Mouse (Mus musculus) olfactory bulb, adult 2 months (tissue): ENCODE data around the gene Gm11172. TPM values are rescaled to one million over a fixed set of nuclear protein-coding genes. Genes with fewer than 3 reads are reported as not detected.
"Not testable (repeated sequence)": the region's sequence is repeated elsewhere in the genome, so short reads cannot be mapped to it uniquely, and the experiment has no call there.

Experiments used
- H3K27ac ChIP-seq: fragments of 200-500 bp; 2 replicates; pipeline ENCODE4 v1.5.1; 2012; ENCODE audit warnings: low read depth, low read length; ENCODE audit not compliant: insufficient read depth
- H3K4me1 ChIP-seq: fragments of 200-500 bp; 2 replicates; pipeline ENCODE4 v1.6.1; 2012; ENCODE audit warnings: low read length; ENCODE audit not compliant: control insufficient read depth, insufficient read depth
- H3K4me3 ChIP-seq: fragments of 200-500 bp; 2 replicates; pipeline ENCODE4 v1.5.1; 2012; ENCODE audit warnings: mild to moderate bottlenecking, low read depth, low read length, moderate library complexity; ENCODE audit not compliant: insufficient read depth
- CTCF ChIP-seq: fragments of 200-500 bp; IDR thresholded peaks from 2 replicates; pipeline ENCODE4 v1.5.1; 2012; ENCODE audit warnings: low read depth, mild to moderate bottlenecking, low read length, moderate library complexity; ENCODE audit not compliant: insufficient read depth
- POLR2A ChIP-seq: fragments of 200-500 bp; IDR thresholded peaks from 2 replicates; pipeline ENCODE4 v1.6.1; 2012; ENCODE audit warnings: mild to moderate bottlenecking, low read depth, low read length, moderate library complexity; ENCODE audit not compliant: insufficient read depth
- WGBS: fragments of 180-500 bp; shearing (Covaris S2); methylation state at CpG from one replicate; pipeline ENCODE4 v1.1.7; 2018; 5-methylcytosine and 5-hydroxymethylcytosine counted together
- polyA plus RNA-seq: library from polyadenylated mRNA; stranded (reverse); fragments of >200 nt; gene quantifications from 2 replicates; pipeline ENCODE4 v1.2.4, GENCODE M21; 2012; ENCODE audit warnings: low replicate concordance; ENCODE audit not compliant: missing spikeins, insufficient read depth, insufficient read length

Gm11172 gene
- polyA plus RNA-seq, 1 experiment: not detected

DNA sequence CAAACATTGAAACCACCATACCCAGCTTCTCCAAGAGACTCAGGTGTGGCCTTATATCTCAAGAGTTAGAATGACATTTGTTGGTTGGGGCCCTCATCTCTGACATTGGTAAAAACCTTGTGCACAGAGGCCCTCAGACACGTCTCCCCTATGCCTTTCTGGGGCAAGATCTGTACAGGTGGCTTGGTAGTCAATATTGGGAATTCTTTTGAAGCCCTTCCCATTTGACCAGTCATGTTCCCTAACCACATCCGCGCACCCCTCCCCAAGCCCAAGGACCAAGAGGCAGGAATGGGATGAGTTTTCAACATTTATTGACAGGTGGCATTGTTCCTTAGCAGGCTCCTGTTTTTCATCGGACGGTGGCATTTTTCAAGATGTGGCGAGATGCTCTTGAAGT, 16.7 kb upstream of the Gm11172 start, which contains the start of gene Prm2:
TSS of gene Prm2 (minus strand) at position 101 of the 400 bp plus-strand sequence.
- no peak for TF ChIP-seq POLR2A
- TF ChIP-seq CTCF: no peak
- Histone ChIP-seq H3K27ac (no peak within 1 kb of the TSS), H3K4me3 (no peak within 1 kb of the TSS), H3K4me1 (no peaks in the 10 kb centered on the region)
- 90% methylated on average over 6 of the region's 6 CpGs for WGBS

DNA sequence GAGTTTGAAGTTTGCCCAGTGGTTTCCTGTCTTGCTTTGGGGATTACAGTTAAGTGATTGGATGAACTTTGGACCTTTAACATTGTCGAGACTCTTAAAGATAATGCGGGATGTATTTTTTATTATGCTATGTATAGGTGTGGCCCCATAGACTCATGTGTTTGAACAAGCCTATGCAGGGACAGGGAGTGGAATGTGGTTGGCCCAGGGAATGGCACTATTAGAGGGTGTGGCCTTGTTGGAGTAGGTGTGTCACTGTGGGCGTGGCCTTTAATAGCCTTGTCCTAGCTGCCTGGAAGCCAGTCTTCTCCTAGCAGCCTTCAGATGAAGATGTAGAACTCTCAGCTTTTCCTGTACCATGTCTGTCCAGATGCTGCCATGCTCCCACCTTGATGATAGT, 10.3 kb upstream of the Gm11172 start:
- not testable (repeated sequence) for H3K27ac ChIP-seq, H3K4me1 ChIP-seq, H3K4me3 ChIP-seq
- 91% methylated on average over 3 of the region's 3 CpGs for WGBS

DNA sequence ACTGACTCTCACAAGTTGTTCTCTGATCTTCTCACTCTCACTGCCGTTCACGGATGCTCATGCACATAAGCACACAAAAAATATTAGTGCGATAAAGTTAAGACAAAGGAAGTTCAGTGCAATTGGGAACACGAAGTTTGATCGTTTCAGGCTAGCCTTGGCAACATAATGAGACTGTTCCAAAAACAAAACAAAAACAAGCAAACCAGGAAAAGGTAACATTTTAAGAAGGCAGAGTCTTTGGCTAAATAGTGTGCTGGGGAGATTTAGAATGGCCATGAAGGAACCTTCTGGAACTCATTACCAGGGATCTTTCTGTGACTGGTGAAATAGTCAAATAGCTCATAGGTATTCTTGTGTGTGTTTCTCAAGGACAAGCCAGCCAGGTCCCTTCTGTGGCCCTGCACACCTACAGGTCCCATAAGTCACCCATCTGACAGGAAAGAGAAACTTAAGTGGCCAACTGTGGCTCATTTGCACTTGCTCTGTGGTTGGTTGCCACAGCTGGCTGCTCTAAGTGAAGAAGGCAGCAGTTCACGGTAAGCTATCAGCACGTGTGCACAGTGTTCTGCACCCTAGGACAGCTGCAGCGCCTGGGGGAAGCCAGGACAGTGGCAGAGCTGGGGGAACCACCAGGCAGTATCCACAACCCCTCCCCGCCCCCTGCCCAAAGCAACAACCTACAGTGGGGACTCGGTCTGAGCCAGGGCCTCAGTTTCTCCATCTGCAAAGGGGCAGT, 6.8 kb upstream of the Gm11172 start, which contains the start of gene Prm1:
TSS of gene Prm1 (minus strand) at position 51 of the 739 bp plus-strand sequence.
- no peak within 1 kb of the TSS for H3K4me3 ChIP-seq
- WGBS: 79% methylated on average over 10 of the region's 10 CpGs

DNA sequence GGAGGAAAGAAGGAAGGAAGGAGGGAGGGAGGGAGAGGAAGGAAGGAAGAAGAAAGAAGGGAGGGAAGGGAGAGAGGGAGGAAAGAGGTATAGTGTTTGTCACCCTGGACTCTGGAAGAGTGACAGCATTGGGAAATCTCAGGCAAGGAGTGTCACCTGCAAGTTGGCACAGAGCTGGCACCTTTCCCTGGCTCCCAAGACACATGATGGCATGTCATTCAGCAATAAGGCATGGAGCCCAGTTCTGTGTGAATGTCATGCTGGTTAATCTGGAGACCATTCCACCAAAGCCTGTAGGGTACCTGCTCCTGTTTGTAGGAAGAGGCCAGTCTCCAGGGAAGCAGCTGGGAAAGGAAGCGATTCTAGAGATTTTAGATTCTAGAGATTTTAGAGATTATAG, 2.3 kb upstream of the Gm11172 start:
- Histone ChIP-seq H3K4me3 (no peak overlapping the region), H3K27ac (no peak overlapping the region), H3K4me1 (no peaks in the 10 kb centered on the region)
- TF ChIP-seq POLR2A (no peak), CTCF (no peak)
- WGBS: 96% methylated on average over 1 of the region's 1 CpGs

More for the DNA sequence above, 6.8 kb upstream of the Gm11172 start, which contains the start of gene Prm1:
- Histone ChIP-seq H3K4me1 (no peaks in the 10 kb centered on the region), H3K27ac (no peak within 1 kb of the TSS)
- TF ChIP-seq CTCF (no peak), POLR2A (no peak)

DNA sequence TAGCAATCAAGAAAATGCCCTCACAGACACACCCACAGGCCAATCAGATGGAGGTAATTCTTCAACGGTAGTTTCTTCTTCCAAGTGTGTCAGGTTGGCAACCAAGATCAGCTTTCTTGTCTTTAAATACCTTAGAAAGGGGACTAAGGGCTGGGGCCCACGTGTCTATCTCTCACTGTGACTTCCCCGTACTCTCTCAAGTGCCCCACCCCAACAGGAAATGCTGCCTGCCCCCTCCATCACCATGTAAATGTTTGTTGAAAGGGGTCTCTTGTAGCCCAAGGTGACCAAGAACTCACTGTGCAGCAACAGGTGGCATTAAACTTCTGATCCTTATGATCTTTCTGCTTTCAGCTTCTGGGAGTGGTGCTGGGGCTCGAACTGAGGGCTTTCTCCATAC, 1.0 kb downstream of the Gm11172 start:
- 84% methylated on average over 4 of the region's 4 CpGs for WGBS
- no peak for TF ChIP-seq CTCF
- Histone ChIP-seq H3K4me1 (no peaks in the 10 kb centered on the region), H3K27ac (no peak overlapping the region), H3K4me3 (no peak overlapping the region)

DNA sequence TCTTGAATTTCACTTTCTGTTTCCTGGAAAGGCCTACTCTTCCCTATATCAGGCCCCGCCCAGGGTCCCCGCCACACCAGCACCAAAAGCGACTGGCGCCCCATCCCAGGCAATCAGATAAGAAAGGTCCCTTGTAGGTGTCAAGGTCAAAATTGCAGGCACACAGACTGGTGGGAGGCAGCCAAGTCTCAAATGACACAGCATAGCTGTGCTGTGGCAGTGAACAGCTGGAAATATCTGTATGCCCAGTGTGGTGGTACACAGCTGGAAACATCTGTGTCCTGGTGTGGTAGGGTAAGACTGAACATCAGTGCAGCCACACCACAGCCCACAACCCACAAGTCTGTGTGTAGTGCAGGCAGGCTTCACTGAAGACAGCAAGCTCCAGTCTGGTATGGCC, 2.1 kb downstream of the Gm11172 start:
- Histone ChIP-seq H3K27ac (no peak overlapping the region), H3K4me1 (no peaks in the 10 kb centered on the region), H3K4me3 (no peak overlapping the region)
- WGBS: 98% methylated on average over 4 of the region's 4 CpGs
- no peak for TF ChIP-seq POLR2A
- TF ChIP-seq CTCF: no peak

DNA sequence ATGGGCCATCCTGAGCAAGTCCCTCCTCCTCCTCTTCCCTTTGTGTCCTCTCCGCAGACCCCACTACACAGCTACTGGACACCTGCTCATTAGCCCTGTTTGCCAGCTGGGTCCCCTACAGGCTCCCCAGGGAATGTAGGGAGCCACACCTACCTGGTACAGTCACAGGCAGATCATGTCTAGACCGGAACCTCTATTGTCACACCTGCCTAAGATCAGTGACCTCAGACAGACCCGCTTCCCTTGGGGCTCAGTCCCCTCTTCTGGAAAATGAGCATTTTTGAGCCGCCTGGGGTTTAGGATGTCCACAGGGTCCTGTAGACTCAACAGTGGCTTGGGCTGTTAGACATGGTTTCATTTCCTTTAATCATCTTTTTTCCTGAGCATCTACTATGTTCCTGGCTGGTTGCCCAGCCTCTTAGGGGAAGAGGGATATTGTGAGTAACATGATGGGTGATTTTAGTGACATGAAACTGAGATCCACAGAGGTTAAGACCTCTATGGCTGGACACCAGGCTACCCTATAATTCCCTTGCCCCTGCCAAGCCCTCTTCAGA, 5.9 kb downstream of the Gm11172 start:
- Histone ChIP-seq H3K4me1 (no peaks in the 10 kb centered on the region), H3K4me3 (no peak overlapping the region), H3K27ac (no peak overlapping the region)
- TF ChIP-seq CTCF: no peak
- no peak for TF ChIP-seq POLR2A
- 85% methylated on average over 4 of the region's 4 CpGs for whole genome bisulfite sequencing

DNA sequence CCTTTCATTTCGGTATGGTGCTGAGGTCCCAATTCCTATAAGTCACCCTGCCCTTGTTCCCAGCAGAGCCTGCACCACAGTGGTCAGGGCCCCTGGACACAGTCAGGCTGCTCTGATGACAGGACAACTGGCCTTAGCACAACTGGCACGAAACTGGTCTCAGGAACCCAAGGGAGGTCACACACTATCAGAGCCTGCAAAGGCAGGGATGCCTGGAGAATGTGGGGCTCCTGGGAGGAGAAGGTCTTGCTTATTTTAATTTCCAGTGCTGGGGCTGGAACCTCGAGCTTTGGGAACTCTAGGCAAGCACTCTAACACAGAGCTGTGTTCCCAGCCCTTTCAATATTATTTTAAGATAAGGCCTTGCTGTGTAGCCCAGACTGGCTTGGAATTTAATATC, 7.3 kb downstream of the Gm11172 start:
- Histone ChIP-seq H3K27ac (no peak overlapping the region), H3K4me3 (no peak overlapping the region), H3K4me1 (no peaks in the 10 kb centered on the region)
- 90% methylated on average over 3 of the region's 3 CpGs for WGBS
- no peak for TF ChIP-seq CTCF

DNA sequence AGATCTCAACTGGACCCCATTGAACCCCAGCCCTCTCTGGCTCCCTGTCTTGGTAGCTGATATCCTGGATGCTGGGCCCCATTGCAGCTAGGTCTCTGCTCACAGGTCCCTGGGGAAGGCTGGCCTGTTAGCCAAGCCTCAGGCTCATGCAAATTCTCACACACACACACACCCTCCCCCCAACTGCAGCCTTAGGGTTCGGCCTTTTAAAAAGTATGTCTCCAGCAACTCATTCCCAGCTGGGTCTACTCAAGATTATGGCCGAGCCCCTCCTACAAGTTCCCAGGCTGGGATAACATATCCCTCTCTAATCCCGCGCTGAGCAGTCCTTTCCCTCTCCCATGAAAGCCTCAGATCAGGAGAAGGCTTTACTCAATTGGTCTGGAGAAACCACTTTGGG, 8.7 kb downstream of the Gm11172 start:
- 76% methylated on average over 4 of the region's 4 CpGs for WGBS
- no peak overlapping the region for H3K4me3 ChIP-seq
- no peak for TF ChIP-seq CTCF
- TF ChIP-seq POLR2A: no peak
- H3K27ac ChIP-seq: no peak overlapping the region
- no peaks in the 10 kb centered on the region for H3K4me1 ChIP-seq

DNA sequence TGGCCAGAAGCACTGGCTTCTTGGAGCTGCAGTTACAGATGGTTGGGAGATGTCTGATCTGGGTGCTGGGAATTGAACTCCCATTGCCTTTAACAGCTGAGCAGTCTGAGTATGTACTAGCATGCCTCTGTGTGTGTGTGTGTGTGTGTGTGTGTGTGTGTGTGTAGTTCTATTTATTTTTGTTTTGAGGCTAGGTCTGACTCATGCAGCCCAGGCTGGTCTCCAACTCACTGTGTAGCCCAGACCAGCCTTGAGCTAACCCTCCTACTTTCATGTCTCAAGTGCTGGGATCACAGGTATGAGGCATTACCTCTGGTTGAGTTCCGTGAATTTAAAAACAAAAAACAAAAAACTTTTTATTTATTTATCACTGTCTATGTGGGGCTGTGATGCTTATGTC, 11.8 kb downstream of the Gm11172 start:
- no peak for TF ChIP-seq POLR2A
- TF ChIP-seq CTCF: no peak
- Histone ChIP-seq H3K27ac (no peak overlapping the region), H3K4me1 (no peaks in the 10 kb centered on the region), H3K4me3 (no peak overlapping the region)
- WGBS: 92% methylated on average over 1 of the region's 1 CpGs
